Mouse (Mus musculus) monocyte, adult 2 months (primary cell): ENCODE measurements around the gene Pdgfa.

Experiments used
- DNase-seq, 2 experiments: peaks; one replicate each; pipeline ENCODE4 v3.0.0; 2022; ENCODE audit warnings: low spot score in 2 of 2, low read depth in 1 of 2

Gene Pdgfa

GRCm38 (mm10) chr5:138956427-138956833 is 40.7 kb downstream of the Pdgfa start:
- DNase-seq, result no peak

GRCm38 (mm10) chr5:138953986-138954385 is 43.2 kb downstream of the Pdgfa start:
- DNase-seq, result no peak

GRCm38 (mm10) chr5:138952969-138953368 is 44.2 kb downstream of the Pdgfa start:
- DNase-seq, result no peak

GRCm38 (mm10) chr5:138951305-138951704 is 45.9 kb downstream of the Pdgfa start:
- no peak for DNase-seq

- DNase-seq, result no peak
Measured at GRCm38 (mm10) chr5:138949165-138949564, 48.0 kb downstream of the Pdgfa start.

GRCm38 (mm10) chr5:138948031-138948980 is 48.9 kb downstream of the Pdgfa start:
- DNase-seq, result no peak

GRCm38 (mm10) chr5:138947487-138947886 is 49.7 kb downstream of the Pdgfa start:
- DNase-seq, result no peak

- no peak for DNase-seq
Measured at GRCm38 (mm10) chr5:138946931-138947330, 50.2 kb downstream of the Pdgfa start.

- no peak for DNase-seq
Measured at GRCm38 (mm10) chr5:138945011-138945410, 52.2 kb downstream of the Pdgfa start.

- DNase-seq, result no peak
Measured at GRCm38 (mm10) chr5:138944551-138944950, 52.6 kb downstream of the Pdgfa start.

GRCm38 (mm10) chr5:138941842-138942241 is 55.3 kb downstream of the Pdgfa start:
- no peak for DNase-seq

GRCm38 (mm10) chr5:138940576-138940975 is 56.6 kb downstream of the Pdgfa start:
- DNase-seq, result no peak

- no peak for DNase-seq
Measured at GRCm38 (mm10) chr5:138938572-138939163, 58.5 kb downstream of the Pdgfa start.

- DNase-seq, result no peak
Measured at GRCm38 (mm10) chr5:138936399-138937089, 60.6 kb downstream of the Pdgfa start.

GRCm38 (mm10) chr5:138934540-138934939 is 62.6 kb downstream of the Pdgfa start:
- no peak for DNase-seq

GRCm38 (mm10) chr5:138932460-138933432 is 64.4 kb downstream of the Pdgfa start:
- DNase-seq, result no peak

- no peak for DNase-seq
Measured at GRCm38 (mm10) chr5:138931836-138932235, 65.3 kb downstream of the Pdgfa start.

- DNase-seq, result no peak
Measured at GRCm38 (mm10) chr5:138929879-138930507, 67.2 kb downstream of the Pdgfa start.
